Mouse (Mus musculus): Measurements from ENCODE around the gene Ubxn6.

Ubxn6 gene

DNA sequence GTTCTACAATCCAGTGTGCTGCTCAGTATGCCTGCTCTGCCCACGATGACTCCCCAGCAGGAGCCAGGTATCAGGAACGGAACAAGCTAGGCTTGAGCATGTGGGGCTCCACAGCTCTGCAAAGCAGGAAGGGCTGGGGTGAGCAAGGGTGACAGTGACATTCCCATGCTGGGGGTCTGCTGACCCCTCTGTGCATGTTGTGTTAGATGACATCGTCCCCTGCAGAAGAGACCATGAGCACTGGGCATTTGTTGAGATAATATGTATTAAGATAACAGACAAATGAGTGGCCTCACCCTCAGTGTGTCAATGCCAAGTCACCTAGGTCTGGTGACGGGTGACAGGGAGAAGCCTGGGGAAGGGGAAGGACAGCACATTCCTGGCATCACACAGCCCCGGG, 49.9 kb downstream of the Ubxn6 start:
- in situ Hi-C loops (cut with MboI), result no loop called here

DNA sequence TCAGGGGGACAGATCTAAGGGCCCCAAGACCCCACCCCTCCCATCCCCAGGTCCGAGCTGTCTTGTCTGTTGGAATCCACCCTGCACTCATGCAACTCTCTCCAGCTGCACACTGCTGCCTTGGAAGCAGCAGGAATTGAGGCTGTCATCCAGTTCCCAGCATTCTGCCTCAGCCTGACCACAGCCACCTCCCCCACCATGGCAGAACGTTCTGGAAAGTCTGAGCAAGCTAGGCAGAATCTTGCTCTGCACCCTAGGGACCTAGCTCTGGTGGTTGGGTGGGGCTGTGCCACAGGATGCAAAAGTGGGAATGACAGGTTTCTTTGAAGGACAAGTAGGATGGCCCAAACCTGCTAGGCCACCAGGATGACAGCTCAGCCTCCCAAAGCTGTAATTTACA, 50.4 kb downstream of the Ubxn6 start:
- in situ Hi-C loops (cut with MboI), result no loop called here

DNA sequence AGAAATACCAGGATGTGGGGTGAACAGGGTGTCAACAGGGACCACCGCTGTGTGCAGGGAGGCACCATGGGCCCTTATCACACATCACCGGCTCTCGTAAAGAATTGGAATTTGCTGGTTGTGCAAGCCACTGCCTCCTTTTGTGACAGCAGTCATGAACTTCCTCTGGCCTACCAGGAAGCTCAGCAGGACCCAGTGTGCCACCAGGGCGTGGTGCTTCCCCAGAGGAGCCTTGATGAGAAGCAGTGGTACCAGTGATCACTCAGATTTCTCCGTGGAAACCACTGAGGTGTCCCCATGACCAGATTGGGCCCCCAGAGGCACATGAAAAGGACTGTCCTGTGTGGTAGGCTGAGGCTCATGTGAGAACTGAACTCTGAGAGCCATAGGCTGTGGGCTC, 51.4 kb downstream of the Ubxn6 start:
- in situ Hi-C loops (cut with MboI), result no loop called here

DNA sequence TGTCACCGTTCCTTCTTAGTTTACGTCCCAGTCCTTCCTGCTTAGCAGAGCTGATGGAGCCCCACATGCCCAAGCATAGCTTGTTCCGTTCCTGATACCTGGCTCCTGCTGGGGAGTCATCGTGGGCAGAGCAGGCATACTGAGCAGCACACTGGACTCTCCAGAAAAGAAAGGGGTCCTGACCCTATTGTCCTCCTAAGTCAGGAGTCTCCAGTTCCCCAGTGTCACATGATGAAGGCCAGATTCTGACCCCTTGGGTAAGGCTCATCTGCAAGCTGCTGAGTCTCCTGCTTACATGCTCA, 51.9 kb downstream of the Ubxn6 start:
- in situ Hi-C loops (cut with MboI), result no loop called here

DNA sequence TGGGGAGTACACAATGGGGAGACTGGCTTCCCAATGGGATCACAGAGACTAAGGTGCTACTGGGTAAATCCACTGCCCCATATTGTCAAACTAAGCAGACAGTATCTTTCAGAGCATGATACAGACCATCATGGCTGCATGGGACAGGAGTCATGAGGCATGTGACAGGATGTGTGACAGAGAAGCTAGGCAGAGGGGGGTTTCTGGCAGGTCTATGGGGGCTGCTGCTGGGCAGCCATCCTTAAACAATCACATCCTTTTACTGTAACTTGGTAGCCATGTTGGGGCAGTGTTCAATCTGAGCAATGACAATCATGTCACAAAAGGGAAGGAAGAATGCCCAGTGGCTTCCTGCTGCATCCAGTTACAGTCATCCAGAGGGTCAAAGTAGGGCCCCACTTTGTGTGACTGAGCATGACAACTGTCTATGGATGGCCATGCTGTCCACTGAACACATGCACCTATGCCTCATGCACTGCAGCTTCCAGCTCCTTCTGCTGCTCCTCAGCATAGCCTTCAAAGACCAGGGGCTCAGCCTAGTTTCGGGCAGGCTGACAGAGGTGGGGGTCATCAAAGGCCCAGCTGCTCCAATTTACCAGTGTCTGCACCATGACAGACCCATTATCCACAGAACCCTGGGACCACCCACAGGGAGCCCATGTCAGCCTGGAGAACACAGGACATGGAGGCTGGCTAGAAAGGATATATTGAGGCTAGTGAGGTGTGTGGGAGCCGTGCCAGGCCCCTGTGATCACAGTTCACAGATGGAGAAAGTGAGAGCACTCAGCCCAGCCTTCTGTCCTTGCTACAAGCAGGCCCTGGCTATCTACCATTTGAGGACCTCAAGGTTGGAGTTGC, 52.5 kb downstream of the Ubxn6 start:
- in situ Hi-C loops (cut with MboI), result no loop called here

DNA sequence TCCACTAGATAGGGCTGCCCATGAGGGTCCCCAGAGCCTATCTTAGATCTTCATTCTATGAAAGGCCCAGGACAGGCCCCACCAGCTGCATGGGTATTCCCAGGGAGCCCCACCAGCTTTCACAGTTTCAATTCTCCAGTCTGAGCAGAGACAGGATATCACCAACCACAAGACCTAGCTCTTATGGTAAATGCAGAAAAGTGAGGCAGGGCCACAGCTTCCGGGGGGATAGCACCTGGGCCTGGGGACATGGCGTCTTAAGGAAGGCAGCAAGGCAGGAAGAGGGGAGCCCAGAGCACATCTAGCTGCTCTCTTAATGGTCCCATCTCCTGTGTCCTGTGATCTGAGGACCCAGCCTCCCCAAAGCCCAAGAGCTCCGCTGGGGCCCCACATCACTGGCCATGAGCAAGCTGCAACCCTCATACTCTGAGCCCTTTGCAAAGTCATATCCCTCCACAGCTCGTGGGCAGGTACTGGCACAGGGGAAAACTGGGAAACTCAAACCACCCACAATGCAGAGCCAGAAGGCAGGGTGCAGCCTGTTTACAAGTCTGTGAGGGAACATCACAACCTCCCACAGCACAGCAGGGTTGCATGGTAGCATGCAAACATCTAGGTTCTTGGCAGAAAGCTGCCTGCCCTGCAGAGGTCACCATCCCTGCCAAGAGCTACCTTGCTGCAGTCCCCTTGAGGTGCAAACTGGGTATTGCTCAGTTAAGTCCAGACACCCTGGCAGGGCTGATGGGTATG, 53.5 kb downstream of the Ubxn6 start:
- in situ Hi-C loops (cut with MboI), result no loop called here

DNA sequence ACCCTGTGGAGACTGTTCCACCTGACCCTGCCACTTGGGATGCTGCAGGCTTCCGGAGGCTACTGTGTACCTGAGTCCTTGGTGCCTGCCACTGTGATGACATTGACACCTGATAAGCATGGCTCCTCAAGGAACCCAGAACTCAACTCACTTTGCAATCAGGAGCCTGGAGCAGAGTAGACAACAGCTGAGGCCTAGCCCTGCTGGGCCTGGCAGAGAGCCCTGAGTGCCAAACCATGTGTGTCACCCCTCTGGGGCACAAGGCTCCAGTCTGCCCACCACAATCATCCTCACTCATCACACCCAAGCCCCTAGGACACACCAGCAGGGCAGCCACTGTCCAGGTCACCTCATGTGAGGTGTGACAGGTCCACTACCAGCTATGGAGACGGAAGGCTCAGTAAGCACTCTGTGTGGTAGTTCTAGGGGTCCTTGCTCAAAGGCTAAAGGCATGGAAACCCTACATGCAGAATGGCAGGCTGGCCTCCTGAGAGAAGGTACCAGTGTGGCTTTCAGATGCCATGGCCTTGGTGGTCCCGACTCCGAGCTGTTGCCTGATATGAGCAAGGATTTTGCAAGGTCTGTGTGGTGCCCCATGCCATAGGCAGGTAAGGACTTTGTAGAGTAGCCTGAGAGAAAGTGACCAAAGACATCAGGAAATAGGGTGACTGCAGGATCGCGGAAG, 54.3 kb downstream of the Ubxn6 start:
- in situ Hi-C loops (cut with MboI), result no loop called here

DNA sequence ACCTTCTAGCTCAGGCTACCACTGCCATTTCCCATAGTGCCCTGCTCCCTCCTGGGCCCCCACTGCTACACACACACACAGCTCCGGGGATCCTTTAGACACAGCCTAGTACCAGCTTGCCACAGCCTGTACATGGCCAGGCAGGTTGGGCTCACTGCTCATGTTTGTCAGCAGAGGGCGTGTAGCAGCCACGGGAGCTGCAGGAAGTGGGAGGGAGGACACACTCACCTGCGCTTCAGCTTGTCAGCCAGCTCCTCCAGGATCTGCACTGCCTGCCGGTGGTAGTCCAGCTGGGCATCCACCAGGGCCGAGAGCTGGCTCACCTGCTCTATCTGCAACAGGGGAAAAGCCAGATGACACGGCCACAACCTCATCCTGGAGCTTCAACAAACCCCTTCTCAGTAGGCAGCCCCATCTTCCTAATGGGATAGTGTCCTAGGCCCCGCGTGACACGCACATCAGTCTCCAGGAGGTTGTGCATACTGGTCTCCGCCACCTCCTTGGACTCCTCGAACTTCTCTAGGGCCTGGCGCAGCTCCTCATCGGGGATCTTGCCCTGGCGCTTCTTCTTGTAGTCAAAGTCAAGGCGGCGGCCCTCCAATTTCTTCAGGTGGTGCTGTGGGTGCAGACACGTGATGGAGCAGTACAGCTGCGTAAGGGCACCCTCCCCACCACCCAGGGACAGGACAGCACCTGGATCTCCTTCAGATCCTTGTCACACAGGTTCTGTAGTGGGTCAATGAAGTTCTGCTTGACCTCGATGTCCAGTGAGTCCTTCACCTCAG, 56.3 kb downstream of the Ubxn6 start:
- in situ Hi-C loops (cut with MboI), result no loop called here

DNA sequence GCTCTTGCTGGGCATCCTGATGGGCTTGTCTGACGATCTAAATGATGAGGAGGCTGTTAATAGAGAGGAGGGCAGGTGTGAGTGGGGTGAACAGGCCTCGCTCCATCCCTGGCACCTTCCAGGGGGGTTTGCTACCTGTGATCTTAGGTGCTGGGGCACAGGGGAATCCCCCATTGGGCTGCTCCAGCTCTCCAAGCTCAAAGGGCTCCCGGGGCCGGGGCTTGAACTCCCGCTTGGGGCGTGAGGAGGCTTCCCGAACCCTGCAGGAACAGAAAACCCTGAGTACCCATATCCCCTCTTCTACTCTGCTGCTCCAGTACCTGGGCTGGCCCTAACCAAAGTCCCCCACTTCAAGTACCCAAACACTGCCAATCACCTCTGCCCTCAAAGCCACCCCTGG, 57.0 kb downstream of the Ubxn6 start:
- in situ Hi-C loops (cut with MboI), result no loop called here
